Mouse (Mus musculus) liver, embryonic 11.5 days (tissue): ENCODE measurements at regions not wholly inside any gene's neighbourhood (a gene's known extent, or its start where the extent isn't known, plus 50 kb on each side); places are given as distances from the start of the nearest gene placed in this dataset.

Experiments used
- ATAC-seq: fragments of 200-750 bp; cut with Nextera tagmentation; replicated peaks from 2 replicates; pipeline ENCODE4 v1.8.0; 2017; ENCODE audit warnings: moderate number of reproducible peaks, mild to moderate bottlenecking, moderate TSS enrichment, moderate library complexity; ENCODE audit not compliant: low FRiP score
- DNase-seq: peaks from one replicate; pipeline ENCODE4 v3.0.0-alpha.2; 2017; ENCODE audit warnings: low spot score
- H3K27ac ChIP-seq: fragments of 300-500 bp; sonication (generic); 2 replicates; pipeline ENCODE4 v1.5.1; 2014; ENCODE audit warnings: mild to moderate bottlenecking, low read depth, low read length, control low read depth
- H3K27me3 ChIP-seq: fragments of 300-500 bp; sonication (generic); replicated peaks from 2 replicates; pipeline ENCODE4 v1.6.1; 2014; ENCODE audit warnings: low read length, mixed read lengths; ENCODE audit not compliant: control insufficient read depth, insufficient read depth
- H3K36me3 ChIP-seq: fragments of 300-500 bp; sonication (generic); 2 replicates; pipeline ENCODE4 v1.6.1; 2014; ENCODE audit warnings: mild to moderate bottlenecking, low read length, moderate library complexity, mixed read lengths; ENCODE audit not compliant: control insufficient read depth, insufficient read depth
- H3K4me1 ChIP-seq: fragments of 300-500 bp; sonication (generic); replicated peaks from 2 replicates; pipeline ENCODE4 v1.6.1; 2014; ENCODE audit warnings: low read length, mixed read lengths; ENCODE audit not compliant: control insufficient read depth, insufficient read depth
- H3K4me2 ChIP-seq: fragments of 300-500 bp; sonication (generic); 2 replicates; pipeline ENCODE4 v1.6.1; 2014; ENCODE audit warnings: mild to moderate bottlenecking, control low read depth, moderate library complexity
- H3K4me3 ChIP-seq: fragments of 300-500 bp; sonication (generic); 2 replicates; pipeline ENCODE4 v1.5.1; 2014; ENCODE audit warnings: low read depth, low read length, control low read depth
- H3K9ac ChIP-seq: fragments of 300-500 bp; sonication (generic); 2 replicates; pipeline ENCODE4 v1.6.1; 2014; ENCODE audit warnings: low read depth, low read length, control low read depth
- H3K9me3 ChIP-seq: fragments of 300-500 bp; sonication (generic); 2 replicates; pipeline ENCODE4 v1.6.1; 2016; ENCODE audit warnings: low read length, inconsistent platforms, mixed read lengths; ENCODE audit not compliant: control insufficient read depth
- WGBS: fragments of 180-500 bp; shearing (Covaris S2); extraction: QIAGEN DNeasy Blood & Tissue Kit; methylation state at CpG from one replicate; pipeline ENCODE4 v1.1.7; 2014; 5-methylcytosine and 5-hydroxymethylcytosine counted together

DNA sequence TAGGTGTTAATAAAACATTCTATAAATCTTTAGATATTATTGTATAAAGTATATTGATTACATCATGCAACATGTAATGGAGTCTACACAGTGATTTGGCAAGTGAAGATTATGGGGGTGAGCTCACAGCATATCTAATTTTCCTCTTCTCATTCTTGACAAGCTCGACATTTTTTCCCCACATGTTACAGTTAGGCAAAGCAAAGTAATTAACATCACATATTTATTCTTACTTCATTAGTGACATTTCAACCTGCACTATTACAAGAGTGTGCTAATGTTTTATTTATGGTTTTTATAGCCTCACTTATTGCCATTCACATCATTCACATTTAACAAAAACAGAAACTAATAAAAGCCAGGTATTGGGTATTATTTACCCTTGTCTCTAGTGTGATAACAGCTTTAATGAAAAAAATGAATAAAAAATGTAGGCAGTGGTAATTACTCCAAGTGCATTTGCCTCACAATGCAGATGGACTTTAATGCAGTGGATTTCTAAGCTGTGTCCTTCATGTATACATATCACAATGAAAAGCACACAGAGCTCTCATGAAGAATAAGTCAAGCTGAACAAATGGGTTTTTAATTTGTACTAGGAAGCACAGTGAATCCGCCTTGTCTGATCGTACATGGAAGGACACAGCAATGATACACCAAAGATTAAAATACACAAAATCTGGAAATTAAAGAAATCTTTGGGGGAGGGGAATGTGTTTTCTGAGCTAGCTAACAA, 75.5 kb upstream of the Cdh9 start:
- no peak overlapping the region for H3K4me2 ChIP-seq
- H3K9ac ChIP-seq: no peak overlapping the region
- no peaks in the 10 kb centered on the region for H3K36me3 ChIP-seq
- DNase-seq (no peak), ATAC-seq (no peak)
- H3K4me3 ChIP-seq: no peak overlapping the region
- no peaks in the 10 kb centered on the region for H3K4me1 ChIP-seq
- no peaks in the 10 kb centered on the region for H3K27me3 ChIP-seq
- 68% methylated on average over 3 of the region's 3 CpGs for WGBS
- no peak overlapping the region for H3K27ac ChIP-seq
- no peaks in the 10 kb centered on the region for H3K9me3 ChIP-seq

DNA sequence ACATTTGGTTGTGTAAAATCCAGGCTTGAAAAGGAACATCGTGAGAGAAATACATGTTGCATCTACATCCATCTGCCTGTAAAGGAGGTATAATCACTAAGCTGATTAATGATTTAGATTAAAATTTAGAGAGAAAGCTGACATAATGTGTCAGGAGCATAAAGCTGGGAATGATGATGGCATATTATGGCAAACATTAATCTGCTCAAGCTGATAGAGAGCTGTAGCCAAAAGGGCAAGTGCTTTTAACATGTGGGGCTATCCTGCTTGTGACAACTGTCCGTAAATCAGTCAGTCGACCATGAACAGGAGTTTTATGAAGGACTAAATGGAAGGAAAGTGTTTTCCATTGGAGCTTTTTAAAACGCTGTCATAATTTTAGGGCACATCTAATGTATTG, 74.9 kb upstream of the Cdh9 start:
- H3K9me3 ChIP-seq: no peaks in the 10 kb centered on the region
- no peak for ATAC-seq
- 69% methylated on average over 4 of the region's 4 CpGs for WGBS

DNA sequence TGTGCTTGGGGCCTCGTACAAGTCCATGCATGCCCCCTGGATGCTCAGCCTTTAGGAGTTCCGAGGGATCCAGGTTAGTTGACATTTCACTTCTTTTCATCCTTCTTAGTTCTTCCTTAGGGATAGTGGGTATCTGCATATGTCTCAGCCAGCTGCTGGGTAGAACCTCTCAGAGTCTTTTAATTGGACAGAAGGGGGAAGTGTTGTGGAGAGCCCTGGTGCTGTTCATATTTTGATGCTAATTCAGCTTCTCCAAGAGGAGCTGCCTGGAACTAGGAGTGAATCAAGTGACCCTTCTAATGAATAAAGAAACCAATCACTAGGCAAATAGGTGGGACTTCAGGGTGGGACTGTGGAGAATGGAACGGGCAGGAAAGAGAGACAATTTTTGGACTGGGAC, 67.3 kb upstream of the Cdh9 start:
- Histone ChIP-seq H3K9me3 (no peaks in the 10 kb centered on the region), H3K27me3 (no peaks in the 10 kb centered on the region), H3K27ac (no peak overlapping the region), H3K9ac (no peak overlapping the region), H3K36me3 (no peaks in the 10 kb centered on the region), H3K4me3 (no peak overlapping the region), H3K4me1 (no peaks in the 10 kb centered on the region), H3K4me2 (no peak overlapping the region)
- DNase-seq (no peak), ATAC-seq (no peak)
- 81% methylated on average over 3 of the region's 3 CpGs for WGBS

More for the DNA sequence above, 74.9 kb upstream of the Cdh9 start:
- H3K27me3 ChIP-seq: no peaks in the 10 kb centered on the region
- no peaks in the 10 kb centered on the region for H3K4me1 ChIP-seq
- no peak overlapping the region for H3K4me3 ChIP-seq
- no peak overlapping the region for H3K4me2 ChIP-seq
- no peak for DNase-seq
- H3K27ac ChIP-seq: no peak overlapping the region
- no peaks in the 10 kb centered on the region for H3K36me3 ChIP-seq
- H3K9ac ChIP-seq: no peak overlapping the region
